Mouse (Mus musculus): ENCODE measurements around the gene Daxx.

Gene Daxx

GRCm38 (mm10) chr17:33920282-33921097 is 11.3 kb downstream of the Daxx start:
- peak; percentile 82 to 86 for DNase-seq (ENCODE audit: low spot score in 2 of 2)

GRCm38 (mm10) chr17:33921361-33921760 is 12.1 kb downstream of the Daxx start:
- no peak for DNase-seq (ENCODE audit: low spot score in 2 of 2)

GRCm38 (mm10) chr17:33924577-33925283 is 15.5 kb downstream of the Daxx start:
- DNase-seq (ENCODE audit: low spot score in 2 of 2): peak; percentile 58 to 76

GRCm38 (mm10) chr17:33925406-33926116 is 16.3 kb downstream of the Daxx start:
- no peak for DNase-seq (ENCODE audit: low spot score in 2 of 2)

- no peak for DNase-seq (ENCODE audit: low spot score in 2 of 2)
Observed at GRCm38 (mm10) chr17:33926207-33926932, 17.2 kb downstream of the Daxx start.

GRCm38 (mm10) chr17:33928251-33928947 is 19.2 kb downstream of the Daxx start:
- DNase-seq (ENCODE audit: low spot score in 2 of 2): no peak

GRCm38 (mm10) chr17:33929371-33930279 is 20.4 kb downstream of the Daxx start, which contains the start of gene Rgl2:
TSS of gene Rgl2 (plus strand) at chr17:33929543.
- peak; percentile 89 to 93 for DNase-seq (ENCODE audit: low spot score in 2 of 2)

- no peak for DNase-seq (ENCODE audit: low spot score in 2 of 2)
Observed at GRCm38 (mm10) chr17:33930280-33931158, 21.3 kb downstream of the Daxx start.

GRCm38 (mm10) chr17:33931159-33931866 is 22.1 kb downstream of the Daxx start:
- DNase-seq (ENCODE audit: low spot score in 2 of 2): no peak

GRCm38 (mm10) chr17:33931947-33932346 is 22.7 kb downstream of the Daxx start:
- DNase-seq (ENCODE audit: low spot score in 2 of 2): no peak

- no peak for DNase-seq (ENCODE audit: low spot score in 2 of 2)
Observed at GRCm38 (mm10) chr17:33932448-33932847, 23.2 kb downstream of the Daxx start.

- DNase-seq (ENCODE audit: low spot score in 2 of 2): no peak
Observed at GRCm38 (mm10) chr17:33932970-33933369, 23.8 kb downstream of the Daxx start.

- DNase-seq (ENCODE audit: low spot score in 2 of 2): no peak
Observed at GRCm38 (mm10) chr17:33935422-33936055, 26.3 kb downstream of the Daxx start.

- no peak for DNase-seq (ENCODE audit: low spot score in 2 of 2)
Observed at GRCm38 (mm10) chr17:33936993-33937392, 27.8 kb downstream of the Daxx start.

GRCm38 (mm10) chr17:33938783-33939182 is 29.6 kb downstream of the Daxx start:
- DNase-seq (ENCODE audit: low spot score in 2 of 2): no peak

- DNase-seq (ENCODE audit: low spot score in 2 of 2): peak; percentile 80 to 82
Observed at GRCm38 (mm10) chr17:33940206-33940805, 31.1 kb downstream of the Daxx start, which contains the start of the genes Pfdn6 and Wdr46. TSS of gene Pfdn6 (minus strand) at chr17:33940343. TSS of gene Wdr46 (plus strand) at chr17:33940660.

- no peak for DNase-seq (ENCODE audit: low spot score in 2 of 2)
Observed at GRCm38 (mm10) chr17:33940981-33941380, 31.8 kb downstream of the Daxx start.
